Mouse (Mus musculus): Measurements from ENCODE around the gene Igfbp1.

GRCm38 (mm10) chr11:7210343-7210742, 12.8 kb downstream of the Igfbp1 start:
- TF ChIP-seq GATA1 (IDR thresholded peaks at IDR 0.05; ENCODE audit: low read length) (no peak), TAL1 (IDR thresholded peaks at IDR 0.05; ENCODE audit: low read length) (no peak)

Measured in erythroblast, embryonic 14.5 days (primary cell).